Mouse (Mus musculus) liver, adult (tissue): Measurements from ENCODE around the gene Rhbdd1.
A peak's percentile ranks its signal among the peaks of the same experiment; 100 is the strongest.

Source experiments
- GATA4 ChIP-seq: IDR thresholded peaks from 2 replicates; pipeline ENCODE4 v1.6.1; 2014; ENCODE audit warnings: mild to moderate bottlenecking, low read length; ENCODE audit not compliant: insufficient replicate concordance

Rhbdd1 gene

DNA sequence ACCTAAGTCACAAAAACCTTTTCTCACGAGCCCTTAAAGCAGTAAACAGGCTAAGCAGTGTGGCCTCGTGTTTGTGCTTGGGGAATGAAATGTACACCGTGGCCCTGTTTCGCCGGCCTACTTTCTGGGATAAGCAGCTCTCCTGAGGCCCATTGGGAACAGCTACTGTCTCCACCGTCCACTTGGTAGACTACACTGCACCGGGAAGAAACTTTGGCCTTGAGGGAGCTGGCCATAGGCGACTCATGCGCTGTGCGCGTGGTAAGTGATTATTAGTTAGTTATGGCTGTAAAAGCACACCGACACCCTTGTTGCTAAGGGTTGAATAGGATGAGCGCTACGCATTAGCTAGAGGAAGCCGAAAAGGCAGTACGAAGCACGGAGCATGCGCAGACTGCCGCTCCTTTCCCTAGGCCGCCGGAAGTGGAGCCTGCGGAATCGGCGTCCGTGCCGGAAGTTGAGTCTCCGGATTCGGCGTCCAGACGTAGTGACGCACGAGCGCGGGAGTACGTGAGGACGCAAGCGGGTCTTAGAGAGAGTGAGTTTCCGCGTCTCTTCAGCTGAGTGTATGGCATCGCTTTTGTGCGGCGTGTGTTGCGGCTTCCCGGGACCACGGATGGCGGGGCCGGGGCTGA lies at the start of gene Rhbdd1:
Gene Rhbdd1 (plus strand): TSS at position 342 of the 635 bp plus-strand sequence.
- peak; percentile 5; the same call in 1 of the 2 replicates for TF ChIP-seq GATA4

DNA sequence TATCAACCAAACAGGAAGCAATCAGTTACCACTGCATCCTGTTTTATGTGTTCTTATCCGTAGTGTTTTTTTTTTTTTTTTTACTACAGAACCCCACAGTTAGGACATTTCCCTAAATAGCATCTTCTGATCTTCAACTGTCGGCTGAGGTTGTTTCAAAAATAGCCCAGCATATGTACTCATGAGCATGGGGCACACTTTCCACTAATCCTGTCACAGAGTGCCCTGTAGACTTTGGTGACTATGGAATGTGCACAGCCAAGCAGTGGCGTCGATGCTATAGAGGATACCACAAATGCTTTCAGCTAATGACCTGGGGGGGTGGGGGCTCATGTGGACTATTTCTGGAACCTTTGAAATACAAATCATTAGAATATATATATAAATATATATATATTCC lies 48.7 kb upstream of the Rhbdd1 start:
- no peak for TF ChIP-seq GATA4

DNA sequence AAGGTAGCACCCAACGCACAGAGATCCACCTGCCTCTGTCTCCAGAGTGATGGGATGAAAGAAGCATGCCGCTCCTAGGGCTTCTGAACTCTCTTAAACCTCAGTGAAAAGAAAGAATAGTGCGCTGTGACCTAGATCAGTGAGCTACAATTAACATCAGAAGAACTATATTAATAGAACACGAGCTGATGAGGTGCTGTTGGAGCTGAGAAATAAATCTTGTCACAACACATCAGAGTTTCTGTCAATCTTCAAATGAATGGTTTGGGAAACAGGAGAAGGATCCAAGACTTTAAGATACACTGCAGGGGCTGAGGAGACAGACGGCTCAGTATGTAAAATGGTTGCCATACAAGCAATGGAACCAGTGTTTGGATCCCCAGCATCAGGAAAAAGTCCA lies 44.0 kb upstream of the Rhbdd1 start:
- no peak for TF ChIP-seq GATA4

DNA sequence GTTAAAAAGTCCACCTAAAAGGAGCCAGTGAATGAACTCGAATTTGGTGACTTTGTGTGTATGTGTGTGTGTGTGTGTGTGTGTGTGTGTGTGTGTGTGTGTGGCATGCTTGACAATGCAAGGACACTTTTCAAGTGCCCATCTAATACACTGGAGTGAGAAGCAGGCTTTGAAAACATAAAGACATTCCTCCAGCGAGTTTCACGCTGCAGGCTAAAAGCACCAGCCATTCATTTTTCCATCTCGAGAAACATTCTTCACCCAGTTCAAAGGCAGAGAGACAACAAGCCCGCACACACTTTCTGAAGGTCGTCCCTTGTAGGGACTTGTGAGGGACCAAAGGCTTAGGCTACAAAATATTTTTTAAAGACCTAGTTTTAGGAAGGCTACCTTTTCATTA lies 42.7 kb upstream of the Rhbdd1 start:
- no peak for TF ChIP-seq GATA4

DNA sequence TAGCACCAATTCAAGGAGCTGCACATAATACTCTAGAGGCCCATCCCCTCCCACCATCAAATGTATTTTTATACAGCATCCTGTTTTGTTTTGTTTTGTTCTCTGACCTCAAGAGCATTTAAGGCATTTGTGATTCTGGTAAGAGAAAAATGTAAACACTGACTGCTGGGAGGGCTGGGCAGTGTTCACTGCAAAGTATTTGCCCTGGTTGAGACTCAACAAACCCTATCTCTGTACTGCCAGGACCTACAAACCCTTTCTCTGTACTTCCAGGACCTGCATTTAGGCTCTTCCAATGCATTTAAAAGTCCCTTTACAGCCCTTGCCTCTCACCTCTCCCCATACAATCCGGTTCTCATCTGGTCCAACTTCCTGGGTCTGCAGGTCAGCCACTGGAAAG lies 41.9 kb upstream of the Rhbdd1 start:
- TF ChIP-seq GATA4, result no peak

DNA sequence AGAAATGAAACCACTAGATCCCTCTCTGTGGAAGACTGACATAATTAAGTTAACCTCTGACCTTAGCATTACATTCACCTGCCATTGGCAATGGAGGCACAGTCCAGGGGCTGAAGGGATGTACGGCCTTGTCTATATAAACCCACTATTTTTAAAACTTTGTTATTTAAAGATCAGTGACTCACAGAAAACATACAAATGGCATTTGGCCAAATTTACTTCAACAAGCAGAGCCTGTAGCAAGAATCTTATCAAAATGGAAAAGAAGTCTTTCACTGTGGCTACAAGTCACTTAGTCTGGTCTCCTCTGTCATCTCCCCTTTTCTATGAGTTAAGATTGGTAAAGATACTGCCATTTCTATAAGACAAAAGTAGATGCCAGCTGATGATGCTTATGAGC lies 36.5 kb upstream of the Rhbdd1 start:
- TF ChIP-seq GATA4, result no peak

DNA sequence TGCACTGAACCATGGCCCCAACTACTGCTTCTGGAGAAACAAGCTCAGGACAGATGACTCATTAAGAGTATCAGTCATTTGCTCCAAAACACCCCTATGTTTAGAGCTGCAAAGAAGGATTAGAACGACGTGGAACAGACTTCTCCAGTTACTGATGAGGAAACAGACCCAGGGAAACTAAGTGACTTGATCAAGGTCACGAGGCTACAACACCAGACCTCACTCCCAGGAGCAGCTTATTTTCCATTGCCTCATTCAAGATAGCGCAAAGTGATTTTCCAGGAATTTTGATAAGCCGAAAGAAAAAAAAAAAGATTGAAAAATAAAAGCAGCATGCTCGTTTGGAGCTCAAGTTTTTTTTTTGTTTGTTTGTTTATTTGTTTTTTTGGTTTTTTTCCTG lies 34.4 kb upstream of the Rhbdd1 start:
- TF ChIP-seq GATA4, result no peak

DNA sequence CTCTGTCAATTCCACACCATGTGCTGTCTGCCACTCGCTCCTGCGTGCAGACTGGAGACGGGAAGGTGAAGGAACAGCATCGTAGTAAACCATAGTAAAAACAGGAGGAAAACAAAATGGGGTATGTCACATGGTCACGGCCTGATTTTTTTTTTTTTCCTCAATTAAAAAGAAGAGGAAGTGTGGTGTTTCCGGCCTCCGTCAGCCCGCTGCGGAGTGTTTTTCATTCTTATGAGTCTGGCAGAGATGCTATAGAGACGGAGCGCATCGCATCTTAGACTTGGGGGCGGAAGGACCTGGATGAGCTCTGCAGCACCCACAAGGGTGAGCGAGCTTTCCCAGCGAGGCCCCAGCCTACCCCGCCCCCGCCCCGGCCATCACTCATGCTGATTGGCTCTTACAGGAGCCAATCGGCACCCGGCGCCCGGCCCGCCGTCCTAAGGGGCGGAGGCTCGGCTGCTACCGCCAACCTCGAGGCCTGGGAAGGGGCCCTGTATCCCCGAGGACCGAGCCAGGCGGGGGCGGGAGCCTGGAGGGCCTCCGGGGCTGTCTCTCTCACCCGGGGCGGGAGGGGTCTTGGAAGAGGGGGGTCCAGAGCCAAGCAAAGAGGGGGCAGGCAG lies 33.1 kb upstream of the Rhbdd1 start:
- no peak for TF ChIP-seq GATA4

DNA sequence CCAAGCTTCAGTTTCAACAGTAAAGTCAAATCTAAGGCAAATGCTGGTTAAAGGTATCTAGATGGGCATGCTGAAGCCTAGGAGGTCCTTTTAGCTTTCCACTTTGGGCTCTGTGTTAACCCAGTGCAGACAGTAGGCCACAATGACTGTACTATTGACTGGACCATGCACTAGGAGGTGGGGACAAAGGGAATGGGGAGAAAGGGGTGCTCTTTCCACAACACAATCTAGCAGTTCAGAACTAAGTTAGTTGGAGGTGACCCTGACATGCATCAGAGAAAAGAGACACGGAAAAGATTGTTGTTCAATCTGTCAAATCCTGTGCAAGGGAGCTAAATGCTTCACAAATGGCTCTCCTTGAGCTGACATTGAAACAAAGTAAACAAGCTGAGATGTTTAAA lies 32.4 kb upstream of the Rhbdd1 start:
- TF ChIP-seq GATA4, result no peak

DNA sequence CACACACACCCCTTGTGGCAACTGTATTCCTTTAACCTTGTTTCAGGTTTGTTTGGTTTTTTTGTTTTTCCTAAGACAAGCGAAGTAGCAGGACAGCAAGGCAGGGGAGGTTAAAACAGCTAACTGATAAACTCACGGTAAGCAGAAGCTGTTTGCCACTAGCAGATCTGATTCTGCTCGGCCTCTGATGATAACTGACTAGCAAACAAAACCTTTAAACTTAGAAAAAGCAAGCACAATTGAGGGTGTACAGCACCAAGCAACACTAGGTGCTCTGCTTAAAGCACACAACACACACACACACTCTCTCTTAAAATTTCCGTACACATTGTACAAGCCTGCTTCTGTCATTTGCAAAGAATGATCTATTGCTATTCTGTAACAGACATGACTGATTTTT lies 31.8 kb upstream of the Rhbdd1 start:
- no peak for TF ChIP-seq GATA4

DNA sequence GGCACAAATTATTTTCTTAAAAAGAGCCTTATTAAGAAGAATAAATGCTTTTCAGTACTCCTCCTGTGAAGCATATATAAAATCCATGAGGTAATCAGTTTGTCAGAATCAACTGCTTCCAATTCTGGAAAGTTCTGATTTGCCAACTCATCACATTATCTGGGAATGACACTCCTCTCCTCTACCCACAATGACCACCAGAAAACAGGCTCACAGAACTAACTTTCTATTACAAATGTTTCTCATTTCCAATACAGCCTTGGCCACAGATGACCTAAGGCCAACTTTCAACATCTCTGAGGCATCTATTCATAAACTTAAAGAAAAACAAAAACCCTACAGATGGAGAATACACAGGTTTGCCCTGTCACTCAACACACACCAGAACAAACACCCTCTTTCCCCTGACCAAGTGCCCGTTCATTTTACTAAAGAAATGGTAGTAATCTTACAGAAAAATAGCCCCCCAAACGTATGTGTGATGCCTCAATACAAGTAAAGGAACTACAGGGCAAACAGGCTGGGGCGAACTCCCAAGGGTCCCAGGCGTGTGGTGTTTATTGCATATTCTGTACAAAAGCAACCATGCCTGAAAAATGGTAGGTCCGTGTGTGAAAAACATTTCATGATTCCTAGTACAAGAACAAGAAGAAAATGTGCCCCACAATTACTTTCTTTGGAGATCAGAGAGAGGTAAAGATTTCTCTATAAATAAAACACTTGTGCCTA lies 30.6 kb upstream of the Rhbdd1 start:
- no peak for TF ChIP-seq GATA4

DNA sequence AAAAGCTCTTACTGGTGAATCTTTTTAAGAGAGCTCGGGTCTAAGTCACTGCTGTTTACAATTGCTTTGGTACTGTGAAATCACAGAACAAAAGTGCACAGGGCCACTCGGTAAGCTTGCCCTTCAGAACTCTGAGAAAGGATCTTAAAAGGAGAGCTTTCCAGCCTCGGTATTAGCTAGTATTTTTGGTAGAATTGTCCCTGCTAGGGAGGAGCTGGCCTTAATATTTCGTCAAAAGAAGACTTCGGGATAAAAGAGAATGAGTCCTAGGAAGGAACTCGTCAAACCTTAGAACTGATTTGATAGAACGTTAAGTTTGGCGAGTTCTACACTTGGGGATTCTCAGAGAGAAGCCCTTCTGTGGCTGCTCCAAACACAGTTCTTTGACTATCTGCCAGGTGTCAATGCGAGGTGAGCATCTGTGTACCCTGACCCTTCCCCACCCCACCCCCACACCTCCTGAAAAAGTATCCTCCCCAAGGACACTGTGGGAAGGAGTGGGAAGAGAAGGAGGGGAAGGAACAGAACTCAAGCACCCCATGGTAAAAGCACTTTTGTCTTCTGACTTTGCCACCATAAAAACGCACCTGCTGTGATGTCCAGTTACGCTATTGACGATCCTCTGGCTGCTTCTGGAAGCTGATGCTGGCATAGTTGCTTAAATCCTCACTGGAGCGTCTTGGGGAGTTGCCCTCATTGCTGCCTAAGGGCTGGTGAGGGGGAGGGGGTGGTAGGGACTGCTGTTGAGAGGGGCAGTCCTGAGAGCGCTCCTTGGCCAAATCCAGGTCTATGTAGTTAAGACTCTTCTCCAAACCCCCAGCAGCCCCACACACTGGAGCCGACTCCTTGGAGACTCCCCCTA lies 29.8 kb upstream of the Rhbdd1 start:
- no peak for TF ChIP-seq GATA4

DNA sequence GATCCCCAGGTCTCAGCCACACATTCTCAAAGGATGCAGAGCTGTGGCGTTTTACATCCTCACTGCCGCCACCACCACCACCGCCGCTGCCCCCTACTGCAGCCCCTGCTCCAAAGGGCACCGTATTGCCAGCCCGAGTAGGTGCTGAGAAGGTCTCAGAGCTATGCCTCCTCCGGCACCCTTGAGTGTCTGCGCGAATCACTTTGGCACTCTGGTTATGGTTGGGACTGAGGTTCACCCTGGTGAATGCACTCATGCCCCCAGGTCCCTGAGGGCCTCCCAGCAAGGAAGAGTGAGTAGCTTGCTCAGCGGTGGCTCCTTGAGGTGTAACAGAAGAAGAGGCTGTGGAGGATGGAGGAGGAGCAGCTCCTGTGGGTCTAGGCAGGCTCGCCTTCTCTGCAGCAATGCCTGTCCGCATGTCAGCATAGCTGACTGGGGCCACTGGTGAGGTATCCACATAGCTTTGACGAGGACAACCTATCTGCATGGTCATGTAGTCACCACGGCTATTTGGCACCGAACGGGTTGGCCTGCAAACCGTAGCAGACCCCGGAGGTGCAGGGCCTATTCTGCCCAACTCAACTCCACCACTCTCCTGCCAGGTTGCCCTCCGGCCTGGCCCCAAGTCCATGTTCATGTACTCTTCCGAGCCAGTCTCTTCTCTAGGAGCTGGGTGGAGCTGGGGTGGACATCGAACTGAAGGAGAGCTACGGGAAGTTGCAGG lies 29.0 kb upstream of the Rhbdd1 start:
- no peak for TF ChIP-seq GATA4

DNA sequence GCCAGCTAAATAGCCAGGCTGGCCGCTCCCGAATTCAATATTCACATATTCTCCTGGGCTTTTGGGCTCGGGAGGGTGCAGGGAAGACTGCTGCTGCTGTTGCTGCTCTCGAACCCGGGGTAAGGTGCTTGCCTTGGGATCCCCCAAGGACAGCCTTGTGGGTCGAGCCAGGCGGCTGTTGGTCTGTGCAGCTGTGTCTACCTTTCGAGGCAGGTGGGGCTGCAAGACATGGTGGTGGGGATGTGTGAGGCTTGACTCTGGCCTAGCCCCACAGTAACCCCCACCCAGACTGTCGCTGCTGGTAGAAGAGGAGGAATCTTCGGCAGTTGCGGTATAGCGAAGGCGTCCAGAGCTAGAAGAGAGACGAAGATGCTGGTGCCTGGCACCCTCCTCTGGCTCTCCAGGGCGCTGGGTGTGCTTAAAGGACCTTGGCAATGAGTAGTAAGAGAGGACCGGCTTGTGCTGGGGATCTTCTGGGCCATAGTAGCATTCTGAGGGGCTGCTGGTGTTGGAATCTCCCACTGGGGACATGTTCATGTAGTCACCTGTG lies 28.4 kb upstream of the Rhbdd1 start:
- no peak for TF ChIP-seq GATA4
